Mouse (Mus musculus) cerebellum, postnatal 36 days (tissue): ENCODE results near the gene Zzz3.

Source experiments
- DNase-seq, 2 experiments: peaks; one replicate each; pipeline ENCODE4 v3.0.0; 2021 to 2022; ENCODE audit warnings: mixed read lengths in 2 of 2

The Zzz3 gene

GRCm38 (mm10) chr3:152395350-152396277 is at the start of gene Zzz3:
Zzz3 (plus strand) TSS chr3:152395473.
- DNase-seq, result peak; percentile 88 to 93

DNA sequence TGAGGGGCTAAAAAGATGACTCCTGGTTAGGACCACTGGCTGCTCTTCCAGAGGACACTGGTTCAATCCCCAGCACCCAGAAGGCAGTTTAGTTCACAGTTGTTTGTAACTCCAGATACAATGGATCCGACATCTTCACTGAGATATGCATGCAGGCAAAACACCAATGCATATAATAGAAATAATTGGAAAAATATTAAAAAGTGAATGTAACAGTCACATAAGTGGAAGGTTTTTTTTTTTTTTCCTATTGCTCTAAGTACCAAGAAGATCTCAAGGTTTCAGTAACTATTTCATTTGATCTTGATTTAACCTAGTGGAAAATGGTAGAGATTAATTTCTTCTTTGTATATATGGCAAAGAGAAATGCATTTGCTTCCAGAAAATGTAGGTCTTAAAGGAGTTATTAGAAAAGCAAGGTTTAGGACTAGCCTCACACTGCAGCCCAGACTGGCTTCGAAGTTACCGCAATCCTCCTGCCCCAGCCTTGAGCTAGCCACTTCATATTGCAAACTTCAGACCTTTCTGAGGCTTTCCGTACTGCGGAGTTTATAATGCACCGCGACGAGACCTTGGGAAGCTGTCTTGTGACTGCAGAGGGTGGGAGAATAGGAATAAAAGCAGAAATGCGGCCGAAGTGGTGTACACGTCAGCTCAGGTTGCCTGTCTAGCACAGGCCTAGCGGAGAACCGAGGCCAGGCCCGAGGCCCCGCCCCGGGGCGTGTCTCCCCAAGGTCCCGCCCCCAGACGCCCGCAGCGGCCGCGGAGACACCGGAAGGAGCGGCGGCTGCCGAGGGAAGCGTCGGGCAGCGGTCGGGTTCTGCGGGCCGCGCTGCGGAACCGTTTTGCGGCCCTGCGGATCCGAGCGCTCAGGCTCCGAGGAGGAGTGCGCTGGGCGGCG is 49.3 kb upstream of the Zzz3 start, which contains the start of gene Usp33:
Gene Usp33 (plus strand): TSS at position 747 of the 901 bp plus-strand sequence.
- DNase-seq, result peak; percentile 93 to 96

- peak; percentile 60 to 61 for DNase-seq
Measured at GRCm38 (mm10) chr3:152346633-152347141, 48.6 kb upstream of the Zzz3 start.

- DNase-seq, result no peak
Measured at GRCm38 (mm10) chr3:152347227-152347626, 48.0 kb upstream of the Zzz3 start.

DNA sequence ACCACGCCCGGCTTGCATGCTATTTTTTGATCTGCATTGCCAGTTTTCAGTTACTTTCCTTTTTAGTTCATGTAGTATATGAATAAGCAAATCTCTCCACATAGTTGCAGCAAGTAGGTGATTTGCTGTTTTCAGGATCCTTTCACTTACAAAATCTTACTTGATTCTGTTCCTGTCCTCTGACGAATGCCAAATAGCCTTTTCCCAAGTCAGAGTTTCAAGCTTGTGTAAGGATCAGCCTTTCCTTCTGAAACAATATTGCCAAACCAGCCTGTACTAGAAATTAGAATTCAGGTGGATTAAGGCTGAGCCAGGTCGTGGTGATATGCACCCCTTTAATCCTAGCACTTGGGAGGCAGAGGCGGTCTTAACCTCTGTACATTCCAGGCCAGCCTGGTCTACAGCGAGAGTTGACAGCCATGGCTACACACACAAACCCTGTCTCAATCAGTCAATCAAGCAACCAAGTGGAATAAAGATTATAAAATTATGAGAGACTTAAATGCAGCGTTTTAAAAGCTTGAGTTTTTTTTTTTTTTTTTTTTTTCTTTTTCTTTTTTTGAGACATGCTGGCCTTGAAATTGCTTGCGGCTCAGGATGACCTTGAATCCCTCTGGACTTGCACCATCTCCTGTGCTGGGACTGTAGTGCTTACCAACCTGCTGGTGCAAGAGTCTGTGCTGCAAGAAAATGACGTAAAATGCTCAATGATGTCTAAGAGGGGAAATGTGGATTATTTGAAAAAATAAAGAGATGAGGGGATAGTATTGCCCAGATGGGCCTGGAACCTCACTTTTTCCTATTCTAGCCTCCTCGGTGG is 47.1 kb upstream of the Zzz3 start:
- no peak for DNase-seq

- no peak for DNase-seq
Measured at GRCm38 (mm10) chr3:152350431-152350830, 44.8 kb upstream of the Zzz3 start.

DNA sequence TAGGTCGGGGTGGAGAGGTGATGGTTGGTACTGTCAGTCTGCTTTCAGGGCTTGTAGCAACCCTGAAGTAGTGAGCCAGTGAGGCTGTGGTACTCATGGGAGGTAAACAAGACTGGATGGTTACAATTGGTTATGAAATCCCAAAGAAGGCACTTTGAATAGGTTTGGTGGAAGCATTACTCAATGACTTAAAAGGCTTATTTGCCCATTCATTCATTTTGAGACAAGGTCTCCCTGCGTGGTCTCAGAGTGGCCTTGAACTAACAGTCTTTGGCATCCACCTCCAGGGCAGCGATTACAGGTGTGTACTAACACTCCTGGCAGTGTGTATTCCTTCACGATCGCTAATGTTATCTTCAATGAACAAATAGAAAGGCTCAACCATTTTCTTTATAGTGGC is 44.3 kb upstream of the Zzz3 start:
- DNase-seq, result no peak

- no peak for DNase-seq
Measured at GRCm38 (mm10) chr3:152352289-152352688, 43.0 kb upstream of the Zzz3 start.

DNA sequence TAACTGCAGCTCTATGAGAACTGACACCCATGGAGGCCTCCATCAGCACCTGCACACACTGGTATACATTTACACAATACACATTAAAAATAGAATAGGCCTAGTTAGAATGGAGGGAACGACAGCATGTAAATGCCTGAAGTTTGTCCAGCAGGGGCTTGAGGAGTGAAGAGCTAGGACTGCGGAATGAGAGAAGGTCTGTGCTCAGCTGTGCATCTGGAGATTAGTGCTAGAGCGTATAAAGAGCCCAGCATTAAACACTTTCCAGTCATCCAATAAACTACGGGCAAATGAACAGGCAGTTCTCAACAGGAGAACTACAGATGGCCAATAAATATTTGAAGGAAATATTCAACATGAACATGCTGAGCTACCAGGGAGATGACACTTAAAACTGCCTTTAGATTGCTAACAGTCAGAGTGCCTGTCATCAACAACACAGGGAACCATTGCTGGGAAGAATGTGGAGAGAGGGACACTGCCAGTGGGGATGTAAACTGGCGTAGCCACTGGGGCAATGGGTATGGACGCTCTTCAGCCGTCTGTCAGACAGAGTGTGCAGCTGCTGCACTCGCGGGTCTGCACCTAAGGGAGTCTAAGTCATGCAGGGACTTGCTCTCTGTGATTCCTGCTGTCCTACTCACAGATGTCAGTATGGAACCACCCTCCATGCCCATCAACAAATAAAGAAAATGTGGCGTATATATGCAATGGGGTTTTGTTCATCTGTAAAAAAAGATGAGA is 41.7 kb upstream of the Zzz3 start:
- no peak for DNase-seq

DNA sequence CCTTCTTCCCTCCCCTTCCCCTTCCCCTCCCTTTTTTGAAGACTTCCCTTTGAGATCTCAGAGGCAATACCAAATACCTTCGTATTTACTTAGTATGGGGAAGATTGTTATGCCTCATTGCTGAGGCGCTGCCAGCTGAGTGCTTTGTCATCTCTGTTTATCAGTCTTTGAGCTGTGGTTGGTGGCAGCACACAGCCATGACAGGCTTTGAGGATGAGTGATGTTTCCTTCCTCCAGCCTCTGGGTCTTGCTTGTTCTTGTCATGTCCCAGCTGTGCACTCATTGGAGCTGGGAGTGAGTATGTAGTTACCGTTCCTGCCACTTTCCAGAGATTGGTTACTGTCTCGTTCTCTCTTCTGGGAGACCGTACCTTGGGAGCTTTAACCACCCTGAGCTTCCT is 39.9 kb upstream of the Zzz3 start:
- DNase-seq, result no peak

DNA sequence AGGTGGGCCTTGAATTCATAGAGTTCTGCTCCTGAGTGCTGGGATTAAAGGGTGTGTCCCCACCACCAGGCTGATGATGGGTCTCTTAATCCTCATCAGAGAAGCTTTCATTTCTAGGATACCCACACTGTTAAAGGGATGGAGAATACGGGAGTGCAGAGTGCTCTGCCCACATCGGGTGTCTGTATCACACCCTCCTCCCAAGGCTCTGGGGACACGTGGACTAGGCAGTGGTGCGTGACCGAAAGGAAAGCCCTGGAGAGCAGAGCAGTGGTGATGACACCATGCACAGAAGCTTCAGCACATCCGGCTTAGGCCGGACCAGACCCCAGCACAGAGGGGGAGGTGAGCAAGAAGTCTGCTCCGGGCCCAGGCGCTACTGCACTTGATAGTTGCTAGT is 38.5 kb upstream of the Zzz3 start:
- no peak for DNase-seq

DNA sequence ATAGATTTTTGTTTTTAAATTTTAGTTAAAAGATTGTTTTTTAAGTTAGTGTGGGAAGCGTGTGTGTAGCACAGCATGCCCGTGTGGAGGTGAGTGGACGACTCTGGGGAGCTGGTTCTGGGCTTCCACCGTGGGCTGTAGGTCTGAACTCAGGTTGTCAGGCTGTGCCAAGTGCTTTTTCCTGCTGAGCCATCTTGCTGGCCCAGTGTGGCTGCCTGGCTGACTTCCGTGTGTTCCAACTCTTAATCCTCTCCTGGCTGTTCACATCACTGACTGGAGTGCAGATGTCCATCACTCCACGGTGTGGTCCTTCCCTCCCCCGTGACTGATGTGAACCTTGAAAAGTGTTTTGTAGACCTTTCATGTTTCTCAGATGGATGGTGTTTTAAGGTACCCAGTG is 36.1 kb upstream of the Zzz3 start:
- DNase-seq, result peak; percentile 20 to 21

DNA sequence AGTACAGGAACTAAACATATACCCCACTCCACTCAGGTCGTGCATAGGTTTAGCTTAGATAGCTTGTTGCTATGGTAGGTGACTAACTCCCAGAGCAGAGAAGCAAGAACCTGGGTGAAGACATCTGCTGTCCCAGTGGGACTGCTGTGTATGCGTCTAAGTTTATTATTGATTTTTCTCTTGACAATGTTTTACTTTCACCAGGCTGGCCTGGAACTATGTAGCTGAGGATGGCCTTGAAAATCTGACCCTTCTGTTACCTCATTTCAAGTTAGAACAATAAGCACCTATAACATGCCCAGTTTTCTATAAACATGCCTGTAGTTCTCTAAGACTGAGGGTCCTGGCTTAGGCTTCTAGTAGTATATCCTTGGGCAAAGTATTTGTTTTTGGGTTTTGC is 31.1 kb upstream of the Zzz3 start:
- no peak for DNase-seq

- DNase-seq, result no peak
Measured at GRCm38 (mm10) chr3:152376063-152376462, 19.2 kb upstream of the Zzz3 start.

GRCm38 (mm10) chr3:152384106-152384505 is 11.2 kb upstream of the Zzz3 start:
- DNase-seq, result no peak

DNA sequence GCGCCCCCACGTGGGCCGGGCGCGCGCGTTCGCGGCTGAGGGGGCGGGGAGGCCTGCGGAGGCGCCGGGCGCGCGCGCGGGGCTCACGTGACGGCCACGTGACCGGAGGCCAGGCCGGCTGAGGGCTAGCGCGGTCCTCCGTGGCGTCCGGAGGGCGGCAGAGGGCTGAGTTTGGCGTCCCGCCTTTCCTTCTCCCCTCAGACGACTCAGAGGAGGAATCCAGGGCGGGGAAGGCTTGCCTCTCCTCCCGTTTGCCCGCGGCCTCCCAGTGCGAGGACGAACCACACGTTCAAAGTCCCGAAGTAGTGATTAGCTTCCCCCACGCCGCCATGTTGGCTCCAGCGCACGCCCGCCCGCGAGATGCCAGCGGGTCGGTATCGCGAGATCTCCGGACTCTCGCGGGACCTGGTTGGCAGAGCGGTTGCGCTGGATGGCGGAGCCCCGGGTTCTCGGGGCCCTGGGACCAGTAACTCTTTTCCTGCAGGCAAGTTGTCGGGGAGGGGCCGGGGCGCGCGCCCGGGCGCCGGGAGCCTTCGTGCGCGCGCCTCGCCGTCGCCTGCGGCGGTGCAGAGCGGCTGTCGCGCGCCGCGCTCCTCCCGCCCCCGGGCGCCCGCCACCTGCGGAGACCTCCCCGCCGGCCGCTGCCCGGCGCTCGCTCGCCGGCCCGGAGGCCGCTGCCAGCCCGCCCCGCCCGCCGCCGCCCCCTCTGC is 1.2 kb downstream of the Zzz3 start:
- peak; percentile 98 to 99 for DNase-seq

DNA sequence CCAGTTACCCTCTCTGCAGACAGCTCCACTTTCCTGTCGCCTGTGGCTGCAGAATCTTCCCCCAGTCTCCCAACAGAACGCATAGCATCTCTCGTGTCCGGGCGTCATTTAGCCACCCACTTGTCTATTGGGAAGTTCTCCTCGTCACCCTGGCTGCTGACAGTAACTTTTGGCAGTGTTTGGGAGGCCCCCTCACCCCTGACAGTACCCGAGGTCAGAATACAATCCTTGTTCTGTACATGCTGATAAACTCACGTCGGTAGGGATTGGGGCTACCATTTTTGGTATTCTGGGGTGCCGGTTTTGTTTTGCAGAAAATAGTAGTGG is 1.7 kb downstream of the Zzz3 start:
- peak in 1 of 2 experiments; percentile 31 for DNase-seq

DNA sequence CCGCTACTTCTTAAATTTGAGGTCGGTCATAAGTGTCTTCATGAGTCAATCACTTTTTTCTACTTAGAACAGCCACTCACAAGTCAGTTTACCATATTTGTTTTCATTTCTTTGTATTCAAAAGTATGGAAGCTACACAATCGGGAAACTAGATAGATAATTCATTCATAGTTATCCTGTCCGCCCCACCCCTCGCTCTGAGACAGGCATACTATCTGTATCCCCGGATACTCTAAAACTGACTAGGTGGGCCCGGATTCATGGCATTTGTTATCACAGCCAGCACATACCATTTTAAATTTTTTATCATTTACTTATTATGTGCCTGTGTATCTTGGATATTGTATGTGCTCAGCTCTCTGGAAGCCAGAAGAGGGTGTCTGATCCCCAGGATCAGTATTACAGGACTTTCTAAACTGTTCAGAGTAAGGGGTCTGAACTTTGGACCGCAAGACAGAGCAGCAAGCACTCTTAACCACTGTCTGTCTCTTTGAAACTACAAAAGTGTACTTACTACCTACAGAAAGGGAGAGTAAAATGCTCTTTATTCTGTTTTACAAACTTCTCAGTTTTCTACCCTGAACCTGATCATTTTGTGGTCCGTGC is 2.2 kb downstream of the Zzz3 start:
- DNase-seq, result no peak

GRCm38 (mm10) chr3:152400441-152400840 is 5.2 kb downstream of the Zzz3 start:
- DNase-seq, result no peak

DNA sequence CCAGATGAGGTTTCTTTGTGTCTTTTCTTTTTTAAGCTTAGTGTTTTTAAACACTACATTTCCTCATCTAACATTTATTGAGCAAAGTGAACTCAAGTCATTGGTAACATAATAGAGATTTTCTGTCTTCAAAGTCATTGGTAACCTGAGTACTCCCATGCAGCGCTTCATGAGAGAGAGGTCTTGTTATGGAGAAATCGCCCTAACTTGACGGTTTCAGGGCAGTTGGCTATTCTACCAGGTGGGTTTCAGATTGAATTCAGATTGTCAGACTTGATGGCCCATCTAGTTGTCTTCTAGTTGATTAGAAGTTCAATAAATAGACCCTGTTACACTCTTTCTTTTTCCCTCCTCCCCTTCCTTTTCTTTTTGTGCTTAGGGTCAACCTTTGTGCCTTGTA is 5.6 kb downstream of the Zzz3 start:
- DNase-seq, result no peak
